Mouse (Mus musculus) heart, embryonic 11.5 days (tissue): ENCODE measurements around the gene Ppp1cc. TPM values are rescaled to one million over a fixed set of nuclear protein-coding genes. Genes with fewer than 3 reads are reported as not detected.

Experiments used
- ATAC-seq: fragments of 200-750 bp; cut with Nextera tagmentation; replicated peaks from 2 replicates; pipeline ENCODE4 v1.8.0; 2017; ENCODE audit warnings: moderate library complexity; ENCODE audit not compliant: insufficient number of reproducible peaks, low FRiP score, low TSS enrichment
- H3K27ac ChIP-seq: fragments of 300-500 bp; sonication (generic); 2 replicates; pipeline ENCODE4 v1.5.1; 2014; ENCODE audit warnings: mild to moderate bottlenecking, low read depth, low read length
- H3K27me3 ChIP-seq: fragments of 300-500 bp; sonication (generic); 2 replicates; pipeline ENCODE4 v1.6.1; 2014; ENCODE audit warnings: mild to moderate bottlenecking, low read length, mixed read lengths; ENCODE audit not compliant: control insufficient read depth, insufficient read depth
- H3K36me3 ChIP-seq: fragments of 300-500 bp; sonication (generic); 2 replicates; pipeline ENCODE4 v1.6.1; 2014; ENCODE audit warnings: mild to moderate bottlenecking, low read length, moderate library complexity, mixed read lengths; ENCODE audit not compliant: control insufficient read depth, insufficient read depth
- H3K4me1 ChIP-seq: fragments of 300-500 bp; sonication (generic); 2 replicates; pipeline ENCODE4 v1.6.1; 2014; ENCODE audit warnings: low read length; ENCODE audit not compliant: control insufficient read depth, insufficient read depth
- H3K4me2 ChIP-seq: fragments of 300-500 bp; sonication (generic); 2 replicates; pipeline ENCODE4 v1.6.1; 2014; ENCODE audit warnings: mild to moderate bottlenecking, moderate library complexity
- H3K4me3 ChIP-seq: fragments of 300-500 bp; sonication (generic); 2 replicates; pipeline ENCODE4 v1.5.1; 2014; ENCODE audit warnings: low read depth, low read length
- H3K9ac ChIP-seq: fragments of 300-500 bp; sonication (generic); 2 replicates; pipeline ENCODE4 v1.6.1; 2014; ENCODE audit warnings: mild to moderate bottlenecking, low read depth, low read length, moderate library complexity
- H3K9me3 ChIP-seq: fragments of 300-500 bp; sonication (generic); replicated peaks from 2 replicates; pipeline ENCODE4 v1.6.1; 2016; ENCODE audit warnings: low read length; ENCODE audit not compliant: control insufficient read depth
- WGBS: fragments of 180-500 bp; shearing (Covaris S2); extraction: QIAGEN DNeasy Blood & Tissue Kit; methylation state at CpG from one replicate; pipeline ENCODE4 v1.1.7; 2014; ENCODE audit not compliant: insufficient replicate concordance; 5-methylcytosine and 5-hydroxymethylcytosine counted together
- polyA plus RNA-seq: library from polyadenylated mRNA; unstranded; fragments of >200 nt; fragmentation: Nextera tagmentation; extraction: Ambion mirVana; gene quantifications from 2 replicates; pipeline ENCODE4 v1.2.1, GENCODE M21; 2014

Ppp1cc gene
- polyA plus RNA-seq, 1 experiment from 2014 or later, result 225 TPM

- Histone ChIP-seq H3K27ac (no peak overlapping the region), H3K9ac (no peak overlapping the region)
- no peak for ATAC-seq
These were observed 2.5 kb upstream of the Ppp1cc start for GRCm38 (mm10) chr5:122155613-122156012.

DNA sequence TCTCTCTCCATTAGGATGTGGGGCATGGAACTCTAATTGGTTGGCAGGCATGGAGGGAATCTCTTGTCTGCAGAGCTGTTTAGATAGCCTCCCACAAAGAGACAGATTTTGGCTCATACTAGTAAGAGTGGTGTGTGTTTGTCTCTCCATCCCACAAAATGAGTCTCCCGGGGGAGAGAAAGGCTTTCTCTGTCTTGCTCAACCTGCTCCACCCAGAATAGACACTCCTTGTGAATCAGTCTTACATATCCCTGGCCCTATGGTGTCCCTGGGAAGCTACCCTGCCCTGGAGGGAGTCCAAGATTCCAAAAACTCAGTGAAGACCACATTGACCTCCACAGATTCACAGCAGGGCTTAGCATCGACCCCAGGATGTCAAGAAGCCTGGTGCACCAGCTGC, 1.6 kb upstream of the Ppp1cc start:
- Histone ChIP-seq H3K27ac (no peak overlapping the region), H3K4me1 (peaks cover 30% of the 10 kb centered on the region), H3K4me3 (no peak overlapping the region), H3K9me3 (no peaks in the 10 kb centered on the region), H3K36me3 (peaks cover 2% of the 10 kb centered on the region; the same call in 1 of the 2 replicates), H3K4me2 (no peak overlapping the region), H3K9ac (no peak overlapping the region), H3K27me3 (no peaks in the 10 kb centered on the region)
- no peak for ATAC-seq
- WGBS, result 79% methylated on average over 2 of the region's 2 CpGs

More at GRCm38 (mm10) chr5:122155613-122156012, 2.5 kb upstream of the Ppp1cc start:
- Histone ChIP-seq H3K4me1 (peaks cover 21% of the 10 kb centered on the region), H3K27me3 (no peaks in the 10 kb centered on the region), H3K4me3 (no peak overlapping the region), H3K36me3 (no peaks in the 10 kb centered on the region), H3K9me3 (no peaks in the 10 kb centered on the region), H3K4me2 (no peak overlapping the region)

GRCm38 (mm10) chr5:122158557-122159515, 758 bp downstream of the Ppp1cc start:
- Histone ChIP-seq H3K27me3 (no peaks in the 10 kb centered on the region), H3K4me2 (peak overlapping the region; percentile 74), H3K4me1 (peaks cover 48% of the 10 kb centered on the region), H3K27ac (peak overlapping the region; percentile 80), H3K9me3 (no peaks in the 10 kb centered on the region), H3K36me3 (peaks cover 2% of the 10 kb centered on the region; the same call in 1 of the 2 replicates), H3K4me3 (peak overlapping the region; percentile 73), H3K9ac (peak overlapping the region; percentile 97)
- ATAC-seq, result 0 out of 2 replicates have a peak, but pooled peaks have one; percentile 8
- WGBS, result 2% methylated on average over 42 of the region's 42 CpGs

- 0 out of 2 replicates have a peak overlapping the region, but pooled peaks have one; percentile 2 for H3K9ac ChIP-seq
- no peak overlapping the region for H3K4me2 ChIP-seq
- no peak for ATAC-seq
- no peak overlapping the region for H3K4me3 ChIP-seq
- H3K27me3 ChIP-seq, result no peaks in the 10 kb centered on the region
- H3K4me1 ChIP-seq, result peaks cover 65% of the 10 kb centered on the region
- peaks cover 9% of the 10 kb centered on the region for H3K36me3 ChIP-seq
- no peak overlapping the region; the same call in 1 of the 2 replicates for H3K27ac ChIP-seq
- 56% methylated on average over 6 of the region's 6 CpGs for WGBS
- H3K9me3 ChIP-seq, result no peaks in the 10 kb centered on the region
These were observed 5.1 kb downstream of the Ppp1cc start for GRCm38 (mm10) chr5:122163194-122163593.

DNA sequence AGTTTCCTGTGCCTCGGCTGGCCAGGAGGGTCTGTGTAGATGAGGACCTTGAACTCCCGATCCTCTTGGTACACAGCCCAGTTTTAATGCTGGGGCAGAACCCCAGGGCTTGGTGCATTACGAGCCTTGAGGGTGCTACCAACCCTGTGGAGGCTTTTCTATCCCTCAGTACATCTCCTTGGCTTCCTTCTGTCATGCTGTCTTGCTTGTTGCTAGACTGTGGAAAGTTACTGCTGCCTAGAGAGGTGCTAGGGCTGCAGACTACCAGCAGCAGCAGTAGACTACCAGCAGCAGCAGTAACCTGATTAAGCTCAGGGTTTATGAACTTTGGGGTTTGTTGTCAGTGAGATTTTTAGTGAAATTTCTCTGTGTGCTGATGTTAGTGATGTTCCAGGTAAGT, 5.9 kb downstream of the Ppp1cc start:
- Histone ChIP-seq H3K27ac (no peak overlapping the region), H3K36me3 (peaks cover 13% of the 10 kb centered on the region), H3K4me3 (no peak overlapping the region), H3K9me3 (no peaks in the 10 kb centered on the region), H3K9ac (no peak overlapping the region), H3K4me1 (peaks cover 65% of the 10 kb centered on the region), H3K27me3 (no peaks in the 10 kb centered on the region), H3K4me2 (no peak overlapping the region)
- WGBS, result 80% methylated on average over 3 of the region's 3 CpGs
- ATAC-seq, result no peak

GRCm38 (mm10) chr5:122165233-122165915, 7.3 kb downstream of the Ppp1cc start:
- Histone ChIP-seq H3K9me3 (no peaks in the 10 kb centered on the region), H3K27ac (peak overlapping the region; percentile 31; the same call in 1 of the 2 replicates), H3K27me3 (no peaks in the 10 kb centered on the region), H3K9ac (no peak overlapping the region; the same call in 1 of the 2 replicates), H3K4me3 (no peak overlapping the region), H3K4me2 (no peak overlapping the region), H3K4me1 (peaks cover 58% of the 10 kb centered on the region), H3K36me3 (peaks cover 23% of the 10 kb centered on the region)
- WGBS, result 60% methylated on average over 6 of the region's 6 CpGs
- ATAC-seq, result no peak

GRCm38 (mm10) chr5:122166636-122167161, 8.6 kb downstream of the Ppp1cc start:
- H3K36me3 ChIP-seq, result peaks cover 35% of the 10 kb centered on the region
- WGBS, result 63% methylated on average over 8 of the region's 8 CpGs
- no peak overlapping the region for H3K4me3 ChIP-seq
- H3K4me1 ChIP-seq, result peaks cover 48% of the 10 kb centered on the region
- H3K4me2 ChIP-seq, result no peak overlapping the region
- no peaks in the 10 kb centered on the region for H3K27me3 ChIP-seq
- no peak overlapping the region for H3K9ac ChIP-seq
- no peaks in the 10 kb centered on the region for H3K9me3 ChIP-seq
- no peak overlapping the region; the same call in 1 of the 2 replicates for H3K27ac ChIP-seq
- no peak for ATAC-seq

DNA sequence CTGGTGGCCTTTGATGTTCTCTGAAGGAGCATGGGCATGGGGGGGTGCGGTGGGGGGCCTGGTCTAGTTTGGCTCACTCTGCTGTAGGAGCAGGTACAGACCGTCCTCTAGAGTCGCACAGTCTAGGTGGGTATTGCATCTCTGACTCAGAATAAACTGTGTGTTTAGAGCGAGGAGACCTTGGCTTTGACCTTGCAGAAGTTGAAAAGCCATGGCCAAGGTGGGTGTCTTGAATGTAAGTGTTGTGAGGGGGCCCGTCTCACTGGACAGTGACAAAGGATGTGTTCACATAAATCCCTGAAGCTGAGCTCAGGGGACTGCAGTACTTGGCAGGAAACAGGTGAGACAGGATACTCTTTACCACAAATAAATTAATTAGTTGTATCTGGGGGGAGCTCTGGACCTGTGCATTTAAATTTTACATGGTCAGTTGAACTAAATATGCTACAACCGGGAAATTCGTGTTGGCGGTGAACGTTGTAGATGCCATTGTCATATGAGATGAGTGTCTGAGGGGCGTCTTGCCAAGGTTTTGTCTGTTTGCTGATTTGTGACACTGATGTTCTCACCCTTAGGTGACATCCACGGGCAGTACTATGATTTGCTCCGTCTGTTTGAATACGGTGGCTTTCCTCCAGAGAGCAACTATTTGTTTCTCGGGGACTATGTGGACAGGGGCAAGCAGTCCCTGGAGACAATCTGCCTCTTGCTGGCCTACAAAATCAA, 10.4 kb downstream of the Ppp1cc start:
- ATAC-seq, result no peak
- Histone ChIP-seq H3K9ac (no peak overlapping the region), H3K27me3 (no peaks in the 10 kb centered on the region), H3K9me3 (no peaks in the 10 kb centered on the region), H3K4me1 (peaks cover 33% of the 10 kb centered on the region), H3K27ac (no peak overlapping the region), H3K4me2 (no peak overlapping the region), H3K4me3 (no peak overlapping the region), H3K36me3 (peaks cover 48% of the 10 kb centered on the region)
- WGBS, result 90% methylated on average over 14 of the region's 14 CpGs
